ENCODE assay signal across 16 mouse cellular contexts in genomic region chr3:88929501-88929900, GRCm38 (mm10). TPM values are rescaled to one million over a fixed set of nuclear protein-coding genes. Genes with fewer than 3 reads are reported as not detected.
DNase-seq lines count a peak whose midpoint lies in the region.
"Had no signal": no experiment of that assay in that cellular context is flagged by ENCODE, and none has a peak within 500 bp of the region (broad histone marks: within the 10 kb centered on the region; RNA-seq: fewer than 3 reads in every experiment).

No protein-coding gene starts in this region.

- peak; percentile 65 for DNase-seq in thymus, postnatal 0 days (ENCODE audit: low spot score)
- no peak for DNase-seq in thymus, adult 18-20 months
- DNase-seq in thymus, postnatal 14 days = peak; percentile 53
- peak; percentile 31 for DNase-seq in thymus, postnatal 25 days
- peak; percentile 30 for DNase-seq in thymus, postnatal 4 days
- DNase-seq in cerebellum, adult 9-11 months = no peak
- no peak for DNase-seq in adrenal gland, postnatal 25 days
- DNase-seq: adrenal gland, adult 2 months; adrenal gland, postnatal 10 days; adrenal gland, postnatal 36 days; cerebellum, adult 11-12 months; cerebellum, adult 2 months; cerebellum, adult 9-10 months; cerebellum, postnatal 14 days; cerebellum, postnatal 36 days; embryo, embryonic 11 days had no signal

RNA-seq across cellular contexts. Expression of gene Msto1, which starts 15.7 kb away (rescaled TPM):
- polyA plus RNA-seq in thymus, postnatal 0 days (2015; fragmentation: Nextera tagmentation; extraction: Ambion mirVana) = 37.8 and 39.4 TPM in 2 replicates
- total RNA-seq in adrenal gland, postnatal 25 days (2021) = 22.9 and 24.5 TPM in 2 replicates

RNA-seq across cellular contexts. Expression of gene Ash1l, which starts 20.9 kb away (rescaled TPM):
- polyA plus RNA-seq in thymus, postnatal 0 days (2015; fragmentation: Nextera tagmentation; extraction: Ambion mirVana) = 11.8 and 17.2 TPM in 2 replicates
- total RNA-seq in adrenal gland, postnatal 25 days (2021) = 59.8 and 60.5 TPM in 2 replicates

RNA-seq across cellular contexts. Expression of gene Dap3, which starts 21.5 kb away (rescaled TPM):
- polyA plus RNA-seq in thymus, postnatal 0 days (2015; fragmentation: Nextera tagmentation; extraction: Ambion mirVana) = 242 and 244 TPM in 2 replicates
- total RNA-seq in adrenal gland, postnatal 25 days (2021) = 119 and 141 TPM in 2 replicates

Comparison
In these comparisons a context has a peak if more than half of its experiments do, and no peak if none do; other contexts are left out.
1. DNase-seq: peak in thymus, postnatal 0 days (single experiment), thymus, postnatal 14 days (single experiment), thymus, postnatal 25 days (single experiment) and thymus, postnatal 4 days (single experiment); none in thymus, adult 18-20 months (0 of 2), cerebellum, adult 9-11 months (single experiment) and adrenal gland, postnatal 25 days (single experiment).